In the genomic region with DNA sequence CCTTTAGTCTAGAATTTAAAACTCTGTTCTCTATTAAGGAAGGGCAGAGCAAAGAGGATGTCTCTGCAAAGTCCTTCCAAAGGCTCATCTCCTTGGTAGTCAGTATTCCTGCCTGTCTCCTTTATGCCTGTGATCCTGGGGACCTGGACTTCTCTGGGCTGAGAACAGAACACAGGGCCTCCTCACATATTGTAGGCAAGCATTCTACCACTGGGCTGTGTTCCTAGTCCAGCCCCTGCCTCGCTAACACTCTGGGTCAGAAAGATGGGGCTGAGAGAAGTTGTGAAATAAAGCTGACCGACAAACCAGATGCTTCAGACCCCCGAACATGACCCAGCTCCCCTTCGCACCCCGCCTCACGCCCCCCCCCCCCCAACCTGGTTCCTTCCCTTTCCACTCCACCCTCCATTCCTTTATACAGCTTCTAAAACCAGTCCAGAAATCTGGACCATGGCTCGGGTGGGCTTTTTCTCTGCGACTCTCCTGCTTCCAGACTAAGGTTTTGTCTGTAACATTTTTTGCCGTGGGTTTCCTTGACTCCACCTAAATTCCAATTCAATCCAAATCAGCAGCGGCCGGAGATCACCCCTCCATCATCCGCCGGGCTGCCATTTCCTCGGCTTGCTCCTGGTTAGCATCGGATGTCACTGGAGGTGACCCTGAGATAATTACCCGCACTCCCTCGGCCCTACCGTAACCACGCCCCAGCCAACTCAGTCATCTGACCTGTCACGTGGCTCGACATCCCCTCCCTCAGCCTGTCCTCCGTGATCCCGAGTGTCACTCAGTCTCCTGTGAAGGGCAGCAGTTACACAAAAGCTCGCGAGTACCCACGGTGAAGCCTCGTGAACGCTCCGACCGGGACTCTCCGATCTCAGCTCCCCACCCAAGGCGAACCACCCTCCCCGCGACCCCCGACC, we compare ENCODE assay signal across 8 mouse cellular contexts.
A peak's percentile ranks its signal among the peaks of the same experiment; 100 is the strongest.
DNase-seq lines count a peak whose midpoint lies in the region; ATAC-seq and TF ChIP-seq lines count a peak whose summit lies in the region.

No protein-coding gene starts in this region.

- no peak for TF ChIP-seq POLR2A in limb, embryonic 14.5 days (IDR thresholded peaks at IDR 0.05; ENCODE audit: borderline replicate concordance, extremely low read depth, insufficient read depth, insufficient read length)

- 0 out of 2 replicates have a peak overlapping the region, but pooled peaks have one; percentile 8 for H3K27ac ChIP-seq in forebrain, embryonic 12.5 days
- peak overlapping the region; percentile 62 to 63 for H3K27ac ChIP-seq in heart, embryonic 14.5 days (replicated peaks in 1 of 2; ENCODE audit: control insufficient read depth in 1 of 2, insufficient read depth in 1 of 2, low read depth in 2 of 2, low read length in 2 of 2)
- no peak overlapping the region for H3K27ac ChIP-seq in kidney, postnatal 0 days
- H3K27ac ChIP-seq in limb, embryonic 14.5 days (replicated peaks; ENCODE audit: low read depth, low read length): peak overlapping the region; percentile 58
- peak overlapping the region; percentile 70 for H3K27ac ChIP-seq in midbrain, embryonic 16.5 days (ENCODE audit: low read length)

- H3K9me3 ChIP-seq in forebrain, embryonic 12.5 days: no peaks in the 10 kb centered on the region
- H3K9me3 ChIP-seq in heart, embryonic 14.5 days (ENCODE audit: control insufficient read depth, low read length): no peaks in the 10 kb centered on the region
- H3K9me3 ChIP-seq in kidney, postnatal 0 days (replicated peaks; ENCODE audit: low read length): no peaks in the 10 kb centered on the region
- H3K9me3 ChIP-seq in limb, embryonic 14.5 days (ENCODE audit: control insufficient read depth, low read length): no peaks in the 10 kb centered on the region
- no peaks in the 10 kb centered on the region for H3K9me3 ChIP-seq in midbrain, embryonic 16.5 days (replicated peaks; ENCODE audit: control insufficient read depth, low read length, poor library complexity, severe bottlenecking)

- WGBS in forebrain, embryonic 12.5 days: 2% methylated on average over 33 of the region's 35 CpGs
- whole genome bisulfite sequencing in heart, embryonic 14.5 days: 2% methylated on average over 33 of the region's 35 CpGs
- WGBS in kidney, postnatal 0 days: 2% methylated on average over 35 of the region's 35 CpGs
- 2% methylated on average over 34 of the region's 35 CpGs for WGBS in limb, embryonic 14.5 days
- under 1% methylated on average over 35 of the region's 35 CpGs for WGBS in midbrain, embryonic 16.5 days

- H3K36me3 ChIP-seq in forebrain, embryonic 12.5 days (replicated peaks): no peaks in the 10 kb centered on the region
- H3K36me3 ChIP-seq in heart, embryonic 14.5 days (ENCODE audit: control insufficient read depth, insufficient read depth, low read length): no peaks in the 10 kb centered on the region
- H3K36me3 ChIP-seq in kidney, postnatal 0 days (ENCODE audit: insufficient read depth, low read length): no peaks in the 10 kb centered on the region
- H3K36me3 ChIP-seq in limb, embryonic 14.5 days (ENCODE audit: control insufficient read depth, insufficient read depth, low read length): no peaks in the 10 kb centered on the region
- H3K36me3 ChIP-seq in midbrain, embryonic 16.5 days (ENCODE audit: control insufficient read depth, insufficient read depth, low read length): no peaks in the 10 kb centered on the region

- DNase-seq in cerebellum, adult 11 months: peak; percentile 40
- DNase-seq in kidney, postnatal 0 days (ENCODE audit: low spot score): peak; percentile 90
- DNase-seq in limb, embryonic 14.5 days (ENCODE audit: low spot score): peak; percentile 75
- peak; percentile 36 for DNase-seq in telencephalon, adult 2 months (ENCODE audit: low read depth, low spot score)
- no peak for DNase-seq in natural killer cell, adult 2 months (ENCODE audit: low spot score in 2 of 2)

- H3K4me1 ChIP-seq in forebrain, embryonic 12.5 days: peaks cover 24% of the 10 kb centered on the region
- peaks cover 11 to 13% of the 10 kb centered on the region in 2 experiments for H3K4me1 ChIP-seq in heart, embryonic 14.5 days (ENCODE audit: control insufficient read depth in 2 of 2, insufficient read depth in 2 of 2, low read length in 2 of 2)
- 0 out of 2 replicates have a peak, but pooled peaks cover 6% of the 10 kb centered on the region for H3K4me1 ChIP-seq in kidney, postnatal 0 days (replicated peaks; ENCODE audit: insufficient read depth, low read length)
- H3K4me1 ChIP-seq in limb, embryonic 14.5 days (ENCODE audit: control insufficient read depth, insufficient read depth, low read length): 0 out of 2 replicates have a peak, but pooled peaks cover 5% of the 10 kb centered on the region
- H3K4me1 ChIP-seq in midbrain, embryonic 16.5 days (ENCODE audit: control insufficient read depth, insufficient read depth, low read length): peaks cover 18% of the 10 kb centered on the region

- H3K4me2 ChIP-seq in forebrain, embryonic 12.5 days: peak overlapping the region; percentile 71
- H3K4me2 ChIP-seq in heart, embryonic 14.5 days (ENCODE audit: low read length): peak overlapping the region; percentile 79
- peak overlapping the region; percentile 76 for H3K4me2 ChIP-seq in kidney, postnatal 0 days (ENCODE audit: low read length)
- peak overlapping the region; percentile 69 for H3K4me2 ChIP-seq in limb, embryonic 14.5 days (replicated peaks; ENCODE audit: low read depth, low read length, severe bottlenecking)
- peak overlapping the region; percentile 74 for H3K4me2 ChIP-seq in midbrain, embryonic 16.5 days (ENCODE audit: low read length)

- peak overlapping the region; percentile 50 for H3K4me3 ChIP-seq in forebrain, embryonic 12.5 days (replicated peaks)
- peak overlapping the region; percentile 40 to 41 for H3K4me3 ChIP-seq in heart, embryonic 14.5 days (ENCODE audit: control insufficient read depth in 1 of 2, insufficient read depth in 1 of 2, low read depth in 1 of 2, low read length in 2 of 2)
- H3K4me3 ChIP-seq in kidney, postnatal 0 days (replicated peaks; ENCODE audit: low read depth, low read length): peak overlapping the region; percentile 38
- H3K4me3 ChIP-seq in limb, embryonic 14.5 days (replicated peaks; ENCODE audit: low read length): peak overlapping the region; percentile 49
- peak overlapping the region; percentile 51 for H3K4me3 ChIP-seq in midbrain, embryonic 16.5 days (ENCODE audit: low read depth, low read length)

- peak; percentile 96 for ATAC-seq in forebrain, embryonic 12.5 days (ENCODE audit: low FRiP score)
- ATAC-seq in heart, embryonic 14.5 days (ENCODE audit: insufficient number of reproducible peaks, insufficient read depth, low FRiP score, low read depth): peak; percentile 91
- peak; percentile 94 for ATAC-seq in kidney, postnatal 0 days (replicated peaks; ENCODE audit: low FRiP score, low read depth)
- ATAC-seq in limb, embryonic 14.5 days (ENCODE audit: low FRiP score, low read depth): peak; percentile 93
- ATAC-seq in midbrain, embryonic 16.5 days: peak; percentile 95

- peaks cover 32% of the 10 kb centered on the region for H3K27me3 ChIP-seq in forebrain, embryonic 12.5 days
- no peaks in the 10 kb centered on the region for H3K27me3 ChIP-seq in heart, embryonic 14.5 days (ENCODE audit: control insufficient read depth, insufficient read depth, low read length)
- H3K27me3 ChIP-seq in kidney, postnatal 0 days (ENCODE audit: insufficient read depth, low read length): no peaks in the 10 kb centered on the region
- no peaks in the 10 kb centered on the region for H3K27me3 ChIP-seq in limb, embryonic 14.5 days (ENCODE audit: control insufficient read depth, insufficient read depth, low read length)
- H3K27me3 ChIP-seq in midbrain, embryonic 16.5 days (ENCODE audit: control insufficient read depth, insufficient read depth, low read depth, low read length): no peaks in the 10 kb centered on the region

- peak overlapping the region; percentile 61 for H3K9ac ChIP-seq in forebrain, embryonic 12.5 days
- peak overlapping the region; percentile 69 for H3K9ac ChIP-seq in heart, embryonic 14.5 days (ENCODE audit: low read length)
- H3K9ac ChIP-seq in kidney, postnatal 0 days (ENCODE audit: low read depth, low read length): peak overlapping the region; percentile 35; the same call in 1 of the 2 replicates
- H3K9ac ChIP-seq in limb, embryonic 14.5 days (ENCODE audit: low read depth, low read length, severe bottlenecking): peak overlapping the region; percentile 59
- H3K9ac ChIP-seq in midbrain, embryonic 16.5 days (ENCODE audit: low read depth, low read length): peak overlapping the region; percentile 68

- TF ChIP-seq CTCF in kidney, postnatal 0 days (IDR thresholded peaks at IDR 0.05; ENCODE audit: low read depth): no peak

Comparison
In these comparisons a context has a peak if more than half of its experiments do, and no peak if none do; other contexts are left out.
1. DNase-seq: peak in cerebellum, adult 11 months (single experiment), kidney, postnatal 0 days (single experiment), limb, embryonic 14.5 days (single experiment) and telencephalon, adult 2 months (single experiment); none in natural killer cell, adult 2 months (0 of 2).
2. Peak in every context shown above with its lines, with median percentiles within 50 percentile points of each other: ATAC-seq, H3K4me2 ChIP-seq, H3K4me3 ChIP-seq and H3K9ac ChIP-seq.